Mouse (Mus musculus): ENCODE results near the gene B3gnt6.

GRCm38 (mm10) chr7:98216713-98217112 is 17.4 kb upstream of the B3gnt6 start:
- TF ChIP-seq CTCF (IDR thresholded peaks at IDR 0.05; ENCODE audit: low read depth): no peak
- TF ChIP-seq EP300 (optimal IDR thresholded peaks at IDR 0.05): no peak

All from stomach, postnatal 0 days (tissue).